Mouse (Mus musculus) lung, adult 18-20 months (tissue): ENCODE measurements around the gene Lilra6.
"Not testable (repeated sequence)": the region's sequence is repeated elsewhere in the genome, so short reads cannot be mapped to it uniquely, and the experiment has no call there.

ENCODE experiments used
- DNase-seq, 2 experiments: peaks; one replicate each; pipeline ENCODE4 v3.0.0; 2022; ENCODE audit warnings: mixed read lengths in 2 of 2

Lilra6 gene

GRCm38 (mm10) chr7:3915387-3915786 lies at the start of gene Lilra6:
Gene Lilra6, minus strand, starts transcription at chr7:3915503.
- DNase-seq: peak; percentile 14 to 26

GRCm38 (mm10) chr7:3962017-3962416 lies 46.7 kb upstream of the Lilra6 start:
- DNase-seq: no peak

DNA sequence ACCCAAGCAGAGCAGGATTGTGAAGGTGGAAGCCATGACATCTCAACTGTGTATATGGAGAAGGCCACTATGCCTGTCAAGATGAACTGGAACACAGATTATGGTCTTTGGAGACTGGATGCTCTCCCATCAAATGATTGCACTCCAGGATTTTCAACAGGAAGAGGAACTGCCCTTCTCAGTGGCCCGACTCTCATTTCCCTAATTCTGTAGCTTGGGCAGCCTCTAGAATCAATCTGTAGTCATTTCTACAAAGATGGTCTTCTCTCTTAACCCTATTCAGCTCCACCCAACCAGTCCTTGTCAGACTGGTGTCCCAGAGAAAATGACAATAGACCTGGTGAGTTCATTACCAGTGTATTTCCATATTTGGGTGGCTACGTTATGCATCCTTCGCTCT lies 42.1 kb upstream of the Lilra6 start:
- no peak for DNase-seq

- DNase-seq: no peak
Observed at GRCm38 (mm10) chr7:3949159-3949558, 33.9 kb upstream of the Lilra6 start.

- DNase-seq: no peak
Observed at GRCm38 (mm10) chr7:3948223-3948622, 32.9 kb upstream of the Lilra6 start.

GRCm38 (mm10) chr7:3946117-3946516 lies 30.8 kb upstream of the Lilra6 start:
- DNase-seq: no peak

GRCm38 (mm10) chr7:3940915-3941314 lies 25.6 kb upstream of the Lilra6 start:
- peak in 1 of 2 experiments; percentile 5 for DNase-seq

DNA sequence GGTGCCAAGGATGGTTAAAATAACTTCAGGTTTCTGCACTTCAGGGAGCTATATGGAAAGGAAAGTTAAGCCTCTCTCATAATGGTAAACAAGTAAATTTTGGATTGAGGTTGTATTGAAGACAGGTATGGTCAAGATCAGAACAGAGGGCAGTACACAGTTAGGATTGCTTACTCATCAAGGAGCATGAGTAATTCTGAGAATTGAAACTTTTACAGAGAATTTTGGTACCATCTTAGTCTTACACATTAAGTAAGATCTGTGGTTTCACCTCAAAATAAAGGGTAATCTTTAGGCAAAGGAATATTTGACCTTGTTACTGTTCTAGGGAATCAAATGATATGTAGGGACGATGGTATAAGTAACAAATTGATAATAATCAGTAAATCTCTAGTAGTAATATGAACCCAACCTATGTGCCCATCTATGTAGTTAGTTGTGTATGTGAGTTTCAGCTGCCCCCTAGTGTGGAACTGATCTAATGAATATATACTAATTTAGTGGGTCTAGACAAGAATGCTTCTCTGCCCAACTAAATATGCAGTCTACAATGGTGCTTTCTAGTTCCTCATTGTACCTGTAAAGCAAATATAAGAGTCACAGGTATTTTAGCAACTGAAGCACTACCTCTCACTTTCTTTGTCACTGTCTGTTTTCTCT lies 24.7 kb upstream of the Lilra6 start:
- DNase-seq: no peak

DNA sequence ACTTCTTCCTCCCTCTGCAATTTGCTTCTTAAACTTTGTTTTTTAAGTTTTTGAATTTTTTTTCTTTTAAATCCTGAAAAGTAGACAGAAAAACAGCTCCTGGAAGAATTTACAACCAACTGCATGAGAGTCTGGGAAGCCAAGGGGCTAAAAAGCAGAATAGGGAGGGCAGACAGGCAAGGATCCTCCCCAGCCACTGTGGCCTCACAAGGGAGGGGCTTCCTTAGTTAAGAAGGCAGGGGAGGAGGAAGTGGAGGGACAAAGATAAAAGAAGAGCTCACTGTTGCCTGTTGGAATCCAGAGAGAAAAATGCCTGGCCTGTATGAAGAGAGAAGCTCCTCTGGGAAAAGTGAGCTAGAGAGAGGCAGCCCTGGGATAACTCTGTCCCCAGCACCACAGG lies 20.2 kb upstream of the Lilra6 start:
- DNase-seq: peak; percentile 8 to 16

GRCm38 (mm10) chr7:3903704-3904103 lies 11.6 kb downstream of the Lilra6 start:
- no peak for DNase-seq

DNA sequence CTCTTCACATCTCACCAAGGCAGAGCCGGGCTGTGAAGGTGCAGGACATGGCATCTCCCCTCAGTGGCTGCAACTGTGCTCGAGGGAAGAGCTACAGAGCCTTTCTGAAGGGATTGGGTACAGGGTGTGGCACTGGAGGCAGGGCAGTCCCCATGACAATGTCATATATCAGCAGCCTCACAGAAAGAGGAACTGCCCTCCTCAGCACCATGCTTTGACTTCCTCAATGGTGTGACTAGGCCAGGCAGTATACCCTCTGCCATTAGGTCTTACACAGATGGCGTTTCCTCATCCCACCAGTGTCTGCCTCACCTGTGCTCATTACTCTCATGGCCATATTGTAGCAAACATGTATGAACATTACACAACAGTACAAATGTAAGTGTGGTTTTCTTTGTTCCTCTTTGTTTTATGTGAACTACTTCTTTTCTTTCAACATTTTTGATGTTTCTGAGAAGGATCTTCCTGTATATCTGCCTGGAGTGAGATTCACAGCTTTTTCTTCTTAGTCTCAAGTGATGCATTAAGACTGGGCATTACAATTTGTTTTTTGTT lies 17.2 kb downstream of the Lilra6 start, which contains the start of gene Gm14548:
Gene Gm14548 (minus strand): TSS at position 85 of the 555 bp plus-strand sequence.
- DNase-seq: peak; percentile 8 to 34

GRCm38 (mm10) chr7:3875032-3875431 lies 40.3 kb downstream of the Lilra6 start:
- DNase-seq: not testable (repeated sequence)
